Mouse (Mus musculus): ENCODE measurements around the gene Dock2.

Gene Dock2

GRCm38 (mm10) chr11:34349453-34350056, 434.1 kb downstream of the Dock2 start:
- DNase-seq (ENCODE audit: low read depth, low spot score) = no peak

GRCm38 (mm10) chr11:34348287-34348918, 435.3 kb downstream of the Dock2 start:
- no peak for DNase-seq (ENCODE audit: low read depth, low spot score)

GRCm38 (mm10) chr11:34344310-34344709, 439.4 kb downstream of the Dock2 start:
- no peak for DNase-seq (ENCODE audit: low read depth, low spot score)

- DNase-seq (ENCODE audit: low read depth, low spot score) = no peak
Observed at GRCm38 (mm10) chr11:34343742-34344307, 439.9 kb downstream of the Dock2 start.

GRCm38 (mm10) chr11:34339693-34340092, 444.0 kb downstream of the Dock2 start:
- DNase-seq (ENCODE audit: low read depth, low spot score) = no peak

- peak; percentile 1 for DNase-seq (ENCODE audit: low read depth, low spot score)
Observed at GRCm38 (mm10) chr11:34337907-34338306, 445.8 kb downstream of the Dock2 start.

GRCm38 (mm10) chr11:34332344-34333031, 451.2 kb downstream of the Dock2 start:
- DNase-seq (ENCODE audit: low read depth, low spot score) = no peak

GRCm38 (mm10) chr11:34323664-34324063, 460.0 kb downstream of the Dock2 start:
- DNase-seq (ENCODE audit: low read depth, low spot score) = no peak

GRCm38 (mm10) chr11:34319282-34319681, 464.4 kb downstream of the Dock2 start:
- no peak for DNase-seq (ENCODE audit: low read depth, low spot score)

GRCm38 (mm10) chr11:34317001-34317400, 466.7 kb downstream of the Dock2 start:
- no peak for DNase-seq (ENCODE audit: low read depth, low spot score)

- DNase-seq (ENCODE audit: low read depth, low spot score) = no peak
Observed at GRCm38 (mm10) chr11:34316176-34316575, 467.5 kb downstream of the Dock2 start.

- DNase-seq (ENCODE audit: low read depth, low spot score) = no peak
Observed at GRCm38 (mm10) chr11:34315383-34315782, 468.3 kb downstream of the Dock2 start.

GRCm38 (mm10) chr11:34314534-34315379, 468.9 kb downstream of the Dock2 start, which contains the start of gene Fam196b:
TSS of gene Fam196b (plus strand) at chr11:34314822.
- peak; percentile 38 for DNase-seq (ENCODE audit: low read depth, low spot score)

- DNase-seq (ENCODE audit: low read depth, low spot score) = no peak
Observed at GRCm38 (mm10) chr11:34312208-34312607, 471.5 kb downstream of the Dock2 start.

- DNase-seq (ENCODE audit: low read depth, low spot score) = no peak
Observed at GRCm38 (mm10) chr11:34311717-34312116, 472.0 kb downstream of the Dock2 start.

- DNase-seq (ENCODE audit: low read depth, low spot score) = no peak
Observed at GRCm38 (mm10) chr11:34309360-34309759, 474.3 kb downstream of the Dock2 start.

- DNase-seq (ENCODE audit: low read depth, low spot score) = no peak
Observed at GRCm38 (mm10) chr11:34308731-34309130, 475.0 kb downstream of the Dock2 start.

GRCm38 (mm10) chr11:34306231-34306630, 477.5 kb downstream of the Dock2 start:
- no peak for DNase-seq (ENCODE audit: low read depth, low spot score)

- DNase-seq (ENCODE audit: low read depth, low spot score) = no peak
Observed at GRCm38 (mm10) chr11:34300064-34300463, 483.6 kb downstream of the Dock2 start.

- no peak for DNase-seq (ENCODE audit: low read depth, low spot score)
Observed at GRCm38 (mm10) chr11:34299550-34299949, 484.1 kb downstream of the Dock2 start.

- no peak for DNase-seq (ENCODE audit: low read depth, low spot score)
Observed at GRCm38 (mm10) chr11:34297698-34298378, 485.9 kb downstream of the Dock2 start.
